Mouse (Mus musculus) brain, adult 10 weeks (tissue): ENCODE measurements around the gene Rhox3h. TPM values are rescaled to one million over a fixed set of nuclear protein-coding genes. Genes with fewer than 3 reads are reported as not detected.

ENCODE experiments used
- polyA plus RNA-seq: library from polyadenylated mRNA; stranded (reverse); fragments of 350-450 nt; fragmentation: Illumina TruSeq; extraction: RNeasy Lipid Tissue Mini Kit (QIAGEN cat#74804); gene quantifications from one replicate; pipeline ENCODE4 v1.2.3, GENCODE M21; 2015; ENCODE audit warnings: low read depth, low replicate concordance

Rhox3h gene
- polyA plus RNA-seq = not detected

DNA sequence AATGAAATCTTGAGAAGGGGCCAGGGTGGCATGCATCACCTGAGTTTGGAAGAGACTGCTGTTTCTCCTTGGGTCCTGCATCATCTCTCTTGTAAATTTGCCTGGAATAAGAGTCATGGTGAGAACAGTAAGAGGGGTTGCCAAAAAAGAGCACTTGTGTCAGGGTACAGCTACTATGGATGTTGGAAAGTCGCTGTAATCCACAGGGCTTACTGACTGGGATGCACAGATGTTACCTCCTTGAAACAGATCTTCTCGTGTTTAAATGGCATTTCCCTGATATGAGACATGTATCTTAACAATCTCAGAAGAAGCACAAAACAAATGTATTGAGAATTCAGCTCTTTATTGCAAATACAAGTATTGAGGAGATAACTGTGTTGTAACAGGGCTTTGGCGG lies at the start of gene Rhox3h:
Gene Rhox3h, minus strand, starts transcription at position 101 of the 400 bp plus-strand sequence.

DNA sequence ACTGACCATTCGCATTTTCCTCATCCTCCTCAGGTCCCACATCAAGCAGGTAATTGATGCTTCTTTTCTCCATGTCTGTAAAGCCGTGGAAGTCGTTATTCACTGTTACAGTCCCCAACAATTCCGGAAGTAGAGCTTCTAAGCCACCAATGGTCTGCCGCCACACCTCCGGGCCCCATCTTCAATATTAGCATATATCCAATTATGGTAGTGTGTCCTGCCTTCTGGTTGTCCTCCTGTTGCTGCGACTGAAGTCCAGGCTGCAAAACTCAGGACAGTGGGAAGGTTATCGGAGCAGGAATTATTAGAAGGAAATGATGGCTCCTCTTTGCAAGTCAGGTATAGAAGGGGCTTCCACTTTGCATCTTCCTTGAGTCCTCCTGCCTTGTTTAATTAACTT lies 4.6 kb upstream of the Rhox3h start, which contains the start of gene Rhox2h:
Gene Rhox2h, minus strand, starts transcription at position 101 of the 400 bp plus-strand sequence.

DNA sequence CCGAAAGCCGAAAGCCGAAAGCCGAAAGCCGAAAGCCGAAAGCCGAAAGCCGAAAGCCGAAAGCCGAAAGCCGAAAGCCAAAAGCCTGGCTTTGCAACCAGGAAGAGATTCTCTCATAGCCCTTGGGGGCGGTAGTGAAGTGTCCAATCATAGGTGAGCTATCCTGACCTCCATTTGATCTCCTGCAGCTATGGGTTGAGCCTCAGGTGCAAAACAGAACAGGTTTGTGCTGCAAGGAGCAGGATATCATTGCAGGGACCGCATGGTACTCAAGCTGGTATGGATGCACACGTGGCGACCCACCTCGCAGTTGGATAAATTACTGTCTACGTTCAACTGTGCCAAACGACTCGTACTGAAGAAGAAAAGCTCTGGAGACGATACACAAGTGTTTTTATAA lies 17.3 kb downstream of the Rhox3h start, which contains the start of gene Rhox4g:
Gene Rhox4g, minus strand, starts transcription at position 101 of the 400 bp plus-strand sequence.

DNA sequence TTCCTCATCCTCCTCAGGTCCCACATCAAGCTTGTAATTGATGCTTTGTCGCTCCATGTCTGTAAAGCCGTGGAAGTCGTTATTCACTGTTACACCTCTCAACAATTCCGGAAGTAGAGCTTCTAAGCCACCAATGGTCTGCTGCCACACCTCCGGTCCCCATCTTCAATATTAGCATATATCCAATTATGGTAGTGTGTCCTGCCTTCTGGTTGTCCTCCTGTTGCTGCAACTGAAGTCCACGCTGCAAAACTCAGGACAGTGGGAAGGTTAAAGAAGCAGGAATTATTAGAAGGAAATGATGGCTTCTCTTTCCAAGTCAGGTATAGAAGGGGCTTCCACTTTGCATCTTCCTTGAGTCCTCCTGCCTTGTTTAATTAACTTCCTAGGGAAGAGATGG lies 25.2 kb downstream of the Rhox3h start, which contains the start of gene Rhox2g:
Gene Rhox2g, minus strand, starts transcription at position 101 of the 400 bp plus-strand sequence.

DNA sequence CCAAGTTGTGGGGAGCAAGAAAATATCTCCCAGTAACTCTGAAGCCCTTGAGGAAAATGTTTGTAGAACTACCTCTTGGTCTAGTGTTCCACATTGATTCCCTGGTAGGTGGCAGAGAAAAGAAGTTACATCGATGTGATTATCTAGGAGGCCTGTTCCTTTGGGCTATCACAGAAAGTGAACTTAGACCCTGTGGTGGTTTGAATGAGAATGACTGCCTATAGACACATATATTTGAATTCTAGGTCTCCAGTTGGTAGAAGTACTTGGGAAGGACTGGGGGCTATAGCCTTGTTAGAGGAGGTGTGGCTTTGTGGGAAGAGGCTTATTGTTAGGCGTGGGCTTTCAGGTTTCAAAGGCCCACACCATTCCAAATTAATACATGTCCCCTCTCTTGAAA lies 40.1 kb downstream of the Rhox3h start, which contains the start of gene Rhox3g:
Gene Rhox3g, minus strand, starts transcription at position 101 of the 400 bp plus-strand sequence.

Other genes starting within 250 kb of the Rhox3h start
- not detected for gene Rhox4b, start 236.3 kb downstream of the Rhox3h start, polyA plus RNA-seq
- not detected for gene Rhox2c, start 215.1 kb downstream of the Rhox3h start, polyA plus RNA-seq
- gene Rhox3c, start 210.2 kb downstream of the Rhox3h start, polyA plus RNA-seq = not detected
- gene Rhox4c, start 188.4 kb downstream of the Rhox3h start, polyA plus RNA-seq = not detected
- not detected for gene Rhox2d, start 175.3 kb downstream of the Rhox3h start, polyA plus RNA-seq
- gene Rhox4d, start 154.4 kb downstream of the Rhox3h start, polyA plus RNA-seq = not detected
- not detected for gene Rhox2e, start 138.3 kb downstream of the Rhox3h start, polyA plus RNA-seq
- not detected for gene Rhox3e, start 126.7 kb downstream of the Rhox3h start, polyA plus RNA-seq
- not detected for gene Rhox4e, start 111.4 kb downstream of the Rhox3h start, polyA plus RNA-seq
- not detected for gene Rhox2f, start 97.4 kb downstream of the Rhox3h start, polyA plus RNA-seq
- gene Rhox3f, start 87.8 kb downstream of the Rhox3h start, polyA plus RNA-seq = not detected
- not detected for gene Rhox4f, start 61.1 kb downstream of the Rhox3h start, polyA plus RNA-seq
- gene Rhox3g, start 40.2 kb downstream of the Rhox3h start, polyA plus RNA-seq = not detected
- gene Rhox2g, start 25.3 kb downstream of the Rhox3h start, polyA plus RNA-seq = not detected
- gene Rhox4g, start 17.4 kb downstream of the Rhox3h start, polyA plus RNA-seq = not detected
- gene Rhox2h, start 4.5 kb upstream of the Rhox3h start, polyA plus RNA-seq = not detected
- not detected for gene Rhox5, start 136.1 kb upstream of the Rhox3h start, polyA plus RNA-seq
- gene Rhox6, start 158.1 kb upstream of the Rhox3h start, polyA plus RNA-seq = not detected
- not detected for gene Rhox7a, start 162.9 kb upstream of the Rhox3h start, polyA plus RNA-seq
- gene Rhox8, start 210.2 kb upstream of the Rhox3h start, polyA plus RNA-seq = not detected
- not detected for gene Rhox7b, start 228.5 kb upstream of the Rhox3h start, polyA plus RNA-seq
- not detected for gene Rhox9, start 233.0 kb upstream of the Rhox3h start, polyA plus RNA-seq